Mouse (Mus musculus) forebrain, embryonic 16.5 days (tissue): ENCODE data around the gene Slc25a30. TPM values are rescaled to one million over a fixed set of nuclear protein-coding genes. Genes with fewer than 3 reads are reported as not detected.
A peak's percentile ranks its signal among the peaks of the same experiment; 100 is the strongest.

Experiments
- ATAC-seq: fragments of 200-750 bp; cut with Nextera tagmentation; 2 replicates; pipeline ENCODE4 v1.8.0; 2017; ENCODE audit warnings: mild to moderate bottlenecking, moderate library complexity
- H3K27ac ChIP-seq: fragments of 300-500 bp; sonication (generic); 2 replicates; pipeline ENCODE4 v1.5.1; 2014; ENCODE audit warnings: low read length, control low read depth
- H3K27me3 ChIP-seq: fragments of 300-500 bp; sonication (generic); replicated peaks from 2 replicates; pipeline ENCODE4 v1.6.1; 2014; ENCODE audit warnings: low read length; ENCODE audit not compliant: control insufficient read depth, insufficient read depth
- H3K36me3 ChIP-seq: fragments of 300-500 bp; sonication (generic); 2 replicates; pipeline ENCODE4 v1.6.1; 2014; ENCODE audit not compliant: control insufficient read depth, insufficient read depth
- H3K4me1 ChIP-seq: fragments of 300-500 bp; sonication (generic); replicated peaks from 2 replicates; pipeline ENCODE4 v1.6.1; 2014; ENCODE audit warnings: low read length; ENCODE audit not compliant: control insufficient read depth, insufficient read depth
- H3K4me2 ChIP-seq: fragments of 300-500 bp; sonication (generic); 2 replicates; pipeline ENCODE4 v1.6.1; 2014; ENCODE audit warnings: mild to moderate bottlenecking, low read length, control low read depth
- H3K4me3 ChIP-seq: fragments of 300-500 bp; sonication (generic); replicated peaks from 2 replicates; pipeline ENCODE4 v1.5.1; 2014; ENCODE audit warnings: mild to moderate bottlenecking, low read length, control low read depth
- H3K9ac ChIP-seq: fragments of 300-500 bp; sonication (generic); replicated peaks from 2 replicates; pipeline ENCODE4 v1.6.1; 2014; ENCODE audit warnings: low read depth, low read length, control low read depth
- H3K9me3 ChIP-seq: fragments of 300-500 bp; sonication (generic); 2 replicates; pipeline ENCODE4 v1.6.1; 2016; ENCODE audit warnings: low read length; ENCODE audit not compliant: control insufficient read depth
- WGBS: fragments of 180-500 bp; shearing (Covaris S2); extraction: QIAGEN DNeasy Blood & Tissue Kit; methylation state at CpG from one replicate; pipeline ENCODE4 v1.1.7; 2014; 5-methylcytosine and 5-hydroxymethylcytosine counted together
- polyA plus RNA-seq: library from polyadenylated mRNA; unstranded; fragments of >200 nt; fragmentation: Nextera tagmentation; extraction: Ambion mirVana; gene quantifications from 2 replicates; pipeline ENCODE4 v1.2.1, GENCODE M21; 2015

Slc25a30 gene
- polyA plus RNA-seq, 1 experiment from 2014 or later, result 9.3 TPM

DNA sequence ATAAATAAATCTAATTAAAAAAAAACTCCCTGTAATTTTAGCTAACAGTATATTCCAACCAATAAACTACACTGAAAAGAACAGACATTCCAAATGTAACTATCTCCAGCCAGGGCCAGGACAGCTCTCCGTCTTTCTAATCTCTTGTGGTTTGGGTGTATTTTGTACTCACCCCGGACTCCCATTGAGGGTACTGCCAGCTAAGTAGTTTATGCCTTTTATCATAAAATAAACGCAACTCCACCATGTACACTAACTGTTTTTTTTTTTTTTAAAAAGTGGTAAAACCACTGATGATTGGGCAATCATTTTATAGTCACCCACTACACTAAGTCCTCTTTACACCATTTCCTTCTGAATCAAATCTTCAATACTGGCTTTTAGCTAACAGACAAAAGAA lies 51.2 kb downstream of the Slc25a30 start:
- H3K4me1 ChIP-seq, result no peaks in the 10 kb centered on the region
- ATAC-seq, result no peak
- no peaks in the 10 kb centered on the region for H3K9me3 ChIP-seq
- no peak overlapping the region for H3K9ac ChIP-seq
- no peak overlapping the region for H3K4me2 ChIP-seq
- H3K36me3 ChIP-seq, result peaks cover 40% of the 10 kb centered on the region
- H3K27ac ChIP-seq, result no peak overlapping the region
- WGBS, result 95% methylated on average over 3 of the region's 3 CpGs
- H3K4me3 ChIP-seq, result no peak overlapping the region
- H3K27me3 ChIP-seq, result no peaks in the 10 kb centered on the region

DNA sequence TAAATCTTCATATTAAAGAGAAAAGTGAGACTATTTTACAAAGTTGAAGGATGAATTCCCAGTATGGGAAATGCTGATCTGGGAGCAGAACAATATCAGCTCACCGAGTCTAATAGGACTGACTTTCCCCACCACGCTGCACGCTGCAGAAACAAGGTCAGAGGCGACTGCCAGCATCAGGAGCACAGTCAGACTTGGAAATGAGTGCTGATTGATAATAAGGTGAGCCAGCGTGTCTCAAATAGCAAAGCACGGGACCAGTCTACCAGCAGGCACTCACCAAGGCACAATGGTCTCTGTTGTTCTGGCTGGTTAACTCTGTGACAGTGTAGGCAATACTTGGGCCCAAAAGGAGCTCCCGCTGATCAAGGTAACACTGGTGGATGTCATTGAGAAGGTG lies 54.2 kb downstream of the Slc25a30 start:
- Histone ChIP-seq H3K4me3 (no peak overlapping the region), H3K36me3 (peaks cover 48% of the 10 kb centered on the region), H3K27me3 (no peaks in the 10 kb centered on the region), H3K4me2 (no peak overlapping the region), H3K9ac (no peak overlapping the region), H3K27ac (no peak overlapping the region), H3K9me3 (no peaks in the 10 kb centered on the region), H3K4me1 (no peaks in the 10 kb centered on the region)
- no peak for ATAC-seq
- 91% methylated on average over 7 of the region's 7 CpGs for WGBS

DNA sequence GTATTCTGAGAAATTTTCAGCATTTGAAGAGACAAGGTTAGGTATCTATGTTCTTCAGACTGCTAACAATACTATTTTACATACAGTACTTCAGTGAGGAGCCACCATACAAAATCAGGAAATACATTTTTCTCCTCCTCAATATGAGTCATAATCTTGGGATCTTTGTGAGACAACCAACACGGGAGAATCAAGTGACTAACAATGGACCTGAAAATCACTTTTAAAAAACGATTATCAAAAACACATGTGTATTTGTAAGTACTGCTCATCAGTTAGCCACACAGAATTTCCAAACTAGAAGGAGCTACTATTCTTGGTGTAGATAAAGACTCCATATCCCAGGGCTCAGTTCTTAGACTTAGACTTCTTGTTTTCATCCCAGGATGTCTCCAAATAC lies 55.5 kb downstream of the Slc25a30 start:
- H3K36me3 ChIP-seq, result peaks cover 45% of the 10 kb centered on the region
- 86% methylated on average over 2 of the region's 2 CpGs for WGBS
- H3K4me3 ChIP-seq, result no peak overlapping the region
- no peak overlapping the region for H3K27ac ChIP-seq
- no peak overlapping the region for H3K4me2 ChIP-seq
- no peak for ATAC-seq
- H3K9me3 ChIP-seq, result no peaks in the 10 kb centered on the region
- H3K4me1 ChIP-seq, result no peaks in the 10 kb centered on the region
- H3K27me3 ChIP-seq, result no peaks in the 10 kb centered on the region
- H3K9ac ChIP-seq, result no peak overlapping the region

DNA sequence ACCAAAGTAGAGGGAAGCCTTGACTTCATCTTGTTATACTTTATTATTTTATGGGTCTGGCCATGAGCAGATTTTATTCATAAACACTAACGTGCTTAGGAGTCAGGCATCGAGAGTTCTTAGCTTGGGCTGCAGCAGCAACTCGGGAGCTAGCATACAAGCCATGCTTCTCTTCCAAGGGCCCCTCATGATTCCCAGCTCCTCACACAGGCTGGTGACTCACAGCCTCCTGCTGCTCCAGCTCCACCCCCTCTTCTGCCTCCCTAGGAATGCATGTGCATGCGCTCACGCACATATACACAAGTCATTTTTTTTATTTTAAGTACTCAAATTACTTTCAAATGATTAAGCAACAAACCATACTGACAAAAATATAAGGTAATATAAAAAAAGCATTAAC lies 58.7 kb downstream of the Slc25a30 start:
- no peak overlapping the region for H3K4me3 ChIP-seq
- no peak overlapping the region for H3K27ac ChIP-seq
- no peaks in the 10 kb centered on the region for H3K4me1 ChIP-seq
- no peak for ATAC-seq
- peaks cover 41% of the 10 kb centered on the region for H3K36me3 ChIP-seq
- no peaks in the 10 kb centered on the region for H3K9me3 ChIP-seq
- H3K9ac ChIP-seq, result no peak overlapping the region
- WGBS, result 88% methylated on average over 5 of the region's 5 CpGs
- no peak overlapping the region for H3K4me2 ChIP-seq
- H3K27me3 ChIP-seq, result no peaks in the 10 kb centered on the region

DNA sequence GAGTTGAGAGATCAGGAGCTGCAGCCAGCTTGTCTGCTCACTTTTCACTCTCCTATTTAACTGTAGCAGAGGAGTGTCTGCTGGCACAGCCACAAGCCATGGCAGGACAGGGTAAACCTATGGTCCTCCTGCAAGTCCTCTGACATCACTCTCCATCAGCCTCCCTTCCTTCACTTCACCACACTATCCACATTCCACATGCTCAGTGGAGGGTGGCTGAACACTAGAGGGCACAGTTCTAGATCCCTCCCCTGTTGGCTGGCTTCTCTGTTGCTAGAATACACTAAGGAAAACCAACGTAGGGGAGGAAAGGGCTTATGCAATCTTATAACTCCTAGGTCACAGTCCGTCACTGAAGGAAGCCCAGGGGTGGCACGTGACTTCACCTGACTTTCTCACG lies 59.8 kb downstream of the Slc25a30 start:
- 75% methylated on average over 4 of the region's 4 CpGs for WGBS
- Histone ChIP-seq H3K27me3 (no peaks in the 10 kb centered on the region), H3K4me1 (no peaks in the 10 kb centered on the region), H3K36me3 (peaks cover 39% of the 10 kb centered on the region), H3K27ac (no peak overlapping the region), H3K4me2 (no peak overlapping the region), H3K4me3 (no peak overlapping the region), H3K9me3 (no peaks in the 10 kb centered on the region), H3K9ac (no peak overlapping the region)
- ATAC-seq, result no peak

DNA sequence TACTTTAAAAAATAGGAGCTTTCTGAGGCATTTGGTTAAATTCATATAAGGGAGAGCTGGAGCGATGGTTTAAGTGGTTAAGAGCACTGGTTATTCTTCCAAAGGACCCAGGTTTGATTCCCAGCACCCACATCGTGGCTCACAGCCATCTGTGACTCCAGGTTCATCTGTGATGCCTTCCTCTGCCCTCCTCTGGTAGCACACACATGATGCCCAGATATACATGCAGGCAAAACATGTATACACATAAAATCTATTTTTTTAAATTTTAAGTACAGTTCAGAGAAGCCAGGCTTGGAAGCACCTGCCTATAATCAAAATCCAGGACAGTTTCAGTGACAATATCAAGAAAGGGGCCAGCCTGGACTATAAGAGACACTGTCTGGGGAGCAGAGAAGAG lies 64.0 kb downstream of the Slc25a30 start:
- Histone ChIP-seq H3K9me3 (no peaks in the 10 kb centered on the region), H3K36me3 (peaks cover 37% of the 10 kb centered on the region), H3K27me3 (no peaks in the 10 kb centered on the region), H3K4me2 (no peak overlapping the region), H3K4me3 (no peak overlapping the region), H3K4me1 (no peaks in the 10 kb centered on the region), H3K9ac (no peak overlapping the region), H3K27ac (no peak overlapping the region)
- ATAC-seq, result no peak
- 93% methylated on average over 2 of the region's 2 CpGs for WGBS

DNA sequence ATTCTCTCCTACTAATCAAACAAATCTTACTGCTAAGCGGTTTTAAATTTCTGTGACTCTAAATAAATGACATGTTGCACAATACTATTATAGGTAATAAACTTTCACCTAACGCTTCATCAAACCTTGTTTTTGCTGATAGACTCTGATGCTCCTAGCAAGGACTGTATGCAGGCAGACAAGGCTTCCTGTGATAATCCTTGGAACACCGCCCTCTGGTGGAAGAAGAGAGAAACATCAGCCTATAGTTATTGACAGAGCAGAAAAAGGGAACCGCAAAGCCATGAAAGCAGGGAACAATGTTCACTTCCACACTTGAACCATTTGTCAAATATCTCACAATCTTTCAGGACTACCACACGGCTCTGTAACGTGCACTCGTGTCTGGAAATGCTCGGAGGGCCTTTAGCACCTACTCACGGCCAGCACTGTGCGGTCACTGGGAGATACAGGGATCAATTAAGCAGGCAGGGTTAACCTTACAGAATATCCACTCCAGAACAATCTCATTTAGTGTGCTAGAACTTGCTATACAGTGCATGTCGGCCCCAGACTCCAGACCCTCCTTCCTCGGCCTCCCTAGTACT lies 64.8 kb downstream of the Slc25a30 start:
- peaks cover 35% of the 10 kb centered on the region for H3K36me3 ChIP-seq
- no peaks in the 10 kb centered on the region for H3K27me3 ChIP-seq
- no peak overlapping the region for H3K27ac ChIP-seq
- peak; percentile 83 for ATAC-seq
- WGBS, result 61% methylated on average over 12 of the region's 12 CpGs
- H3K4me2 ChIP-seq, result no peak overlapping the region
- H3K4me3 ChIP-seq, result no peak overlapping the region
- no peaks in the 10 kb centered on the region for H3K4me1 ChIP-seq
- no peaks in the 10 kb centered on the region for H3K9me3 ChIP-seq
- H3K9ac ChIP-seq, result no peak overlapping the region

DNA sequence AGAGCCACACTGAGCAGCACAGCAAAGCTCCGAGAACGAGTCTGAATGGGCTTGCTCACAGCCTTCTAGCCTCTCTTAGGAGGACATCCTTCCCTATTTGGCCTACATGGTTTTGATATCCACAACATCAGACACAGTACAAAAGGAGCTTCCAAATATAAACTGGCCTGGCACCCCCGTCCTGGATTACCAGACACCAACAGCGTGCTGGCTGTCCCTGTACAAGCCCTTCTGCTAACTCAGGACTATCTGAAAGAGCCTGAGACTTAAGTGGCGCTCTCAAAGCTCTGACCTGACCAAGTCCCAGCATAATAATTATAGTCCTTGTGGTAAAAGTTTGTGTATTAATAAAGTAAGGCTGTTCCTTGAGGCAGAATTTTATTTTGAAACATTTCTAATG lies 66.7 kb downstream of the Slc25a30 start:
- no peak for ATAC-seq
- H3K9ac ChIP-seq, result no peak overlapping the region
- no peaks in the 10 kb centered on the region for H3K9me3 ChIP-seq
- H3K4me2 ChIP-seq, result no peak overlapping the region
- H3K27ac ChIP-seq, result no peak overlapping the region
- H3K4me1 ChIP-seq, result no peaks in the 10 kb centered on the region
- no peaks in the 10 kb centered on the region for H3K27me3 ChIP-seq
- H3K36me3 ChIP-seq, result peaks cover 39% of the 10 kb centered on the region
- 90% methylated on average over 5 of the region's 5 CpGs for WGBS
- no peak overlapping the region for H3K4me3 ChIP-seq

DNA sequence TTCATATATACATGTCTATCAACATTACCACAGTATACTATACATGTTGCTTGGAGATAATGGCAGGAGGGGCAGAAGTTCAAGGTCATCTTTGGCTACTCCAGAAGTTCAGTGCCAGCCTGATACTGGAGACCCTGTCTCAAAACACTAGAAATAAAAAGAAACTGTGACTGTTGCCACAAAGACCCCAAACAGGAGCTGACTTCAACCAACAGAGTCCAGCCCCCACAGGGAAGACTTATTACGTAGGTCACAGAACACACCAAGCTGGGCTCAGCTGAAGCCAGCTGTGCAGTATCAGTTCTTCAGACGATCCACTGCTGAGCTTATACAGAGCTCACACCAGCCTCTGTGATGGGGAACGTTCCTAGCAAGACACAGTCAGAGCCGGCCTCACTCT lies 70.4 kb downstream of the Slc25a30 start:
- no peak overlapping the region for H3K4me2 ChIP-seq
- 85% methylated on average over 4 of the region's 4 CpGs for WGBS
- H3K9ac ChIP-seq, result no peak overlapping the region
- H3K27me3 ChIP-seq, result no peaks in the 10 kb centered on the region
- no peaks in the 10 kb centered on the region for H3K9me3 ChIP-seq
- H3K4me3 ChIP-seq, result no peak overlapping the region
- H3K4me1 ChIP-seq, result peaks cover 5% of the 10 kb centered on the region
- peaks cover 26% of the 10 kb centered on the region for H3K36me3 ChIP-seq
- H3K27ac ChIP-seq, result no peak overlapping the region
- no peak for ATAC-seq

DNA sequence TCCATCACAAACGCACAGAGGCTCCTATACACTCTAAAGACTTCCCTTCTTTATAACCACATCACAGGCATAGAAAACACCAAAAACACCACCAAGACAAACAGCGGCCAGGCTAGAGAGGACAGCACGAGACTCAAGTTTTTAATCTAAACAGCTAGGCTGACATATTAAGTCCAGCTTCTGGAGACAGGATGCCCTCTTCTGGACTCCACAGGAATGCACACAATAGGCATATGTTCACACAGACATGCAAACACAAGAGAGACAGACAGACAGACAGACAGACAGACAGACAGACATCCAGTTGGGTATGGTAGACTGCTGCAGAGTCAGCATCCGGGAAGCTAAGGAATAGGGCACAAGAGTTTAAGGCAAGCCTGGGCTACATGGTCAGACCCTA lies 73.2 kb downstream of the Slc25a30 start:
- no peak overlapping the region for H3K27ac ChIP-seq
- no peak overlapping the region for H3K4me2 ChIP-seq
- H3K27me3 ChIP-seq, result no peaks in the 10 kb centered on the region
- WGBS, result 69% methylated on average over 4 of the region's 4 CpGs
- no peak overlapping the region for H3K4me3 ChIP-seq
- H3K4me1 ChIP-seq, result peaks cover 5% of the 10 kb centered on the region
- H3K36me3 ChIP-seq, result peaks cover 14% of the 10 kb centered on the region
- no peak for ATAC-seq
- no peaks in the 10 kb centered on the region for H3K9me3 ChIP-seq
- H3K9ac ChIP-seq, result no peak overlapping the region
